Mouse (Mus musculus): Measurements from ENCODE around the gene Fbxl4.

DNA sequence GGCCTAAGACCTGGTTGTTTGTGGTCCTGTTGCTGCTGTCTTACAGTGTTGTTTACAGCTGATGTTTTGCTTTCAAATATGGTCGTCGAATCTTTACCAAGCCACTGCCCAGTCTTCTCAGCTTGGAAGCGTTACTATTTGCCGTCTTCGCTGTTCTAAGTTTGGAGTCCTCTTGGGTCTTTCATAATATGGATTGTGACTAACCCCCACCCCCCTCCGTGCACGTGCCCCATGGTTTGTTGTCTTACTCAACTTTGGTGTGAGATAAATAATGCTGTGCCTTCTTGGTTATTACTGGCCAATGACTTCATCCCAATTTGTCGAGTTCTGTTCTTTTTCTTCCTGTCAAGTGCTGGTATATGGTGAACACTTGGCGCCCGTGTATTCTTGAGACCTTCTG, 1.1 kb downstream of the Fbxl4 start:
- TF ChIP-seq NANOG (IDR thresholded peaks at IDR 0.05; ENCODE audit: borderline replicate concordance, low read length) (no peak), CTCF (conservative IDR thresholded peaks at IDR 0.05; ENCODE audit: low read length) (no peak), POU5F1 (IDR thresholded peaks at IDR 0.05; ENCODE audit: borderline replicate concordance, low read length) (no peak)

Measured in E14TG2a.4 (cell line).